Mouse (Mus musculus): ENCODE results near the gene Mgat4e. TPM values are rescaled to one million over a fixed set of nuclear protein-coding genes. Genes with fewer than 3 reads are reported as not detected.

Mgat4e gene
- total and polyA plus RNA-seq, 3 experiments = 0.08 to 0.17 TPM; not detected in 1

- Histone ChIP-seq H3K36me3 (ENCODE audit: control insufficient read depth in 1 of 2, insufficient read depth in 2 of 2, low read length in 2 of 2) (peaks cover 3 to 20% of the 10 kb centered on the region in 2 experiments; a peak in 3 of 4 replicates), H3K4me1 (ENCODE audit: control insufficient read depth in 1 of 2, insufficient read depth in 2 of 2, low read length in 2 of 2) (peaks cover 15 to 20% of the 10 kb centered on the region in 2 experiments), H3K27ac (ENCODE audit: control insufficient read depth, low read depth, low read length) (peak overlapping the region; percentile 94)
Observed at GRCm38 (mm10) chr1:134495216-134495539, 54.3 kb downstream of the Mgat4e start.

GRCm38 (mm10) chr1:134494428-134495215 lies 54.9 kb downstream of the Mgat4e start, which contains the start of gene Rabif:
Gene Rabif, plus strand, starts transcription at chr1:134494648.
- H3K9ac ChIP-seq (ENCODE audit: control insufficient read depth, low read depth, low read length, poor library complexity, severe bottlenecking) = peak within 1 kb of the TSS; percentile 98
- peaks cover 15 to 20% of the 10 kb centered on the region in 2 experiments for H3K4me1 ChIP-seq (ENCODE audit: control insufficient read depth in 1 of 2, insufficient read depth in 2 of 2, low read length in 2 of 2)
- H3K9me3 ChIP-seq (replicated peaks; ENCODE audit: insufficient read depth, low read length) = no peaks in the 10 kb centered on the region
- H3K79me2 ChIP-seq (ENCODE audit: control insufficient read depth, insufficient read depth, low read length, poor library complexity) = peaks cover 31% of the 10 kb centered on the region
- no peaks in the 10 kb centered on the region for H3K27me3 ChIP-seq (ENCODE audit: control insufficient read depth in 1 of 2, insufficient read depth in 2 of 2, low read length in 2 of 2)
- H3K4me3 ChIP-seq (ENCODE audit: control insufficient read depth in 1 of 2, insufficient read depth in 1 of 2, low read depth in 2 of 2, low read length in 2 of 2) = peak within 1 kb of the TSS; percentile 71 to 96
- peak within 1 kb of the TSS; percentile 96 for H3K27ac ChIP-seq (ENCODE audit: control insufficient read depth, low read depth, low read length)
- peak; percentile 99 for DNase-seq (ENCODE audit: low read depth, low spot score)
- peaks cover 6 to 20% of the 10 kb centered on the region in 2 experiments; a peak in 3 of 4 replicates for H3K36me3 ChIP-seq (ENCODE audit: control insufficient read depth in 1 of 2, insufficient read depth in 2 of 2, low read length in 2 of 2)
- TF ChIP-seq USF1 (IDR thresholded peaks at IDR 0.05; ENCODE audit: low read depth, low read length) = no peak
- no peak for TF ChIP-seq GABPA (IDR thresholded peaks at IDR 0.05; ENCODE audit: low read depth, low read length)
- no peak for TF ChIP-seq ZNF384 (IDR thresholded peaks at IDR 0.05; ENCODE audit: low read depth, low read length)
- peak; percentile 96 to 99; a peak in 3 of 4 replicates for TF ChIP-seq POLR2A (IDR thresholded peaks at IDR 0.05; ENCODE audit: control insufficient read depth in 1 of 2, insufficient read depth in 1 of 2, low read depth in 1 of 2, low read length in 2 of 2, poor library complexity in 1 of 2)
- no peak for TF ChIP-seq USF2 (IDR thresholded peaks at IDR 0.05; ENCODE audit: borderline replicate concordance in 1 of 2, insufficient read depth in 1 of 2, low read depth in 1 of 2, low read length in 2 of 2)
- TF ChIP-seq HCFC1 (IDR thresholded peaks at IDR 0.05; ENCODE audit: low read depth, low read length) = peak; percentile 88
- no peak for TF ChIP-seq GATA1 (IDR thresholded peaks at IDR 0.05; ENCODE audit: low read depth, low read length)
- peak; percentile 83 for TF ChIP-seq TBP (IDR thresholded peaks at IDR 0.05; ENCODE audit: low read depth, low read length)
- TF ChIP-seq RAD21 (IDR thresholded peaks at IDR 0.05; ENCODE audit: low read depth, low read length) = peak; percentile 51
- TF ChIP-seq BHLHE40 (IDR thresholded peaks at IDR 0.05; ENCODE audit: borderline replicate concordance, low read depth, low read length) = no peak; the same call in 1 of the 2 replicates
- TF ChIP-seq MAFK (IDR thresholded peaks at IDR 0.05; ENCODE audit: borderline replicate concordance, low read depth, low read length) = no peak
- no peak for TF ChIP-seq TAL1 (IDR thresholded peaks at IDR 0.05; ENCODE audit: low read length)
- TF ChIP-seq MXI1 (IDR thresholded peaks at IDR 0.05; ENCODE audit: low read depth, low read length) = peak; percentile 76
- peak in 2 of 3 experiments; percentile 58; a peak in 5 of 6 replicates for TF ChIP-seq CTCF (IDR thresholded peaks at IDR 0.05 in 2 of 3, conservative IDR thresholded peaks at IDR 0.05 in 1 of 3; ENCODE audit: control insufficient read depth in 1 of 3, insufficient read depth in 1 of 3, low read depth in 2 of 3, low read length in 3 of 3, poor library complexity in 1 of 3, severe bottlenecking in 1 of 3)
- TF ChIP-seq POLR2AphosphoS2 (IDR thresholded peaks at IDR 0.05; ENCODE audit: low read length) = peak; percentile 94
- 0 out of 4 replicates have a peak, but pooled peaks of 1 of the 2 experiments have one; percentile 3 for TF ChIP-seq EP300 (IDR thresholded peaks at IDR 0.05; ENCODE audit: low read depth in 1 of 2, low read length in 2 of 2)
- TF ChIP-seq NRF1 (IDR thresholded peaks at IDR 0.05; ENCODE audit: insufficient read depth, low read depth, low read length, poor library complexity, severe bottlenecking) = peak; percentile 96
- TF ChIP-seq JUND (IDR thresholded peaks at IDR 0.05; ENCODE audit: low read depth, low read length) = no peak
- peak; percentile 98 for TF ChIP-seq NELFE (IDR thresholded peaks at IDR 0.05; ENCODE audit: low read depth, low read length)
- no peak for TF ChIP-seq MEF2A (IDR thresholded peaks at IDR 0.05; ENCODE audit: extremely low read depth, insufficient replicate concordance, low read depth, low read length, poor library complexity, severe bottlenecking)
- TF ChIP-seq ETS1 (IDR thresholded peaks at IDR 0.05; ENCODE audit: low read depth, low read length) = no peak
- peak; percentile 73 for TF ChIP-seq SIN3A (IDR thresholded peaks at IDR 0.05; ENCODE audit: low read length)
- TF ChIP-seq POLR2AphosphoS5 (IDR thresholded peaks at IDR 0.05; ENCODE audit: borderline replicate concordance, low read depth, low read length) = peak; percentile 82; the same call in 1 of the 2 replicates
- TF ChIP-seq CHD1 (IDR thresholded peaks at IDR 0.05; ENCODE audit: low read depth, low read length) = no peak
- no peak for TF ChIP-seq MYB (IDR thresholded peaks at IDR 0.05; ENCODE audit: low read depth, low read length)
- peak; percentile 74 for TF ChIP-seq MYC (IDR thresholded peaks at IDR 0.05; ENCODE audit: low read depth, low read length)
- TF ChIP-seq ELF1 (IDR thresholded peaks at IDR 0.05; ENCODE audit: low read depth, low read length) = peak; percentile 97
- TF ChIP-seq ZC3H11A (IDR thresholded peaks at IDR 0.05; ENCODE audit: low read depth, low read length) = peak; percentile 45; the same call in 1 of the 2 replicates
- no peak for TF ChIP-seq CHD2 (IDR thresholded peaks at IDR 0.05; ENCODE audit: low read length)

More at GRCm38 (mm10) chr1:134495216-134495539, 54.3 kb downstream of the Mgat4e start:
- no peaks in the 10 kb centered on the region for H3K9me3 ChIP-seq (replicated peaks; ENCODE audit: insufficient read depth, low read length)
- H3K79me2 ChIP-seq (ENCODE audit: control insufficient read depth, insufficient read depth, low read length, poor library complexity) = peaks cover 33% of the 10 kb centered on the region
- no peaks in the 10 kb centered on the region for H3K27me3 ChIP-seq (ENCODE audit: control insufficient read depth in 1 of 2, insufficient read depth in 2 of 2, low read length in 2 of 2)
- H3K9ac ChIP-seq (ENCODE audit: control insufficient read depth, low read depth, low read length, poor library complexity, severe bottlenecking) = peak overlapping the region; percentile 98
- peak overlapping the region; percentile 71 to 96 for H3K4me3 ChIP-seq (ENCODE audit: control insufficient read depth in 1 of 2, insufficient read depth in 1 of 2, low read depth in 2 of 2, low read length in 2 of 2)
- TF ChIP-seq GABPA (IDR thresholded peaks at IDR 0.05; ENCODE audit: low read depth, low read length) (no peak), CHD2 (IDR thresholded peaks at IDR 0.05; ENCODE audit: low read length) (peak; percentile 59)
- no peak for DNase-seq (ENCODE audit: low read depth, low spot score)

Measured in MEL (cell line).